Mouse (Mus musculus) embryonic facial prominence, embryonic 13.5 days (tissue): ENCODE results near the gene Cyp2j6. TPM values are rescaled to one million over a fixed set of nuclear protein-coding genes. Genes with fewer than 3 reads are reported as not detected.
"Not testable (repeated sequence)": the region's sequence is repeated elsewhere in the genome, so short reads cannot be mapped to it uniquely, and the experiment has no call there.

Source experiments
- ATAC-seq: fragments of 200-750 bp; cut with Nextera tagmentation; 2 replicates; pipeline ENCODE4 v1.8.0; 2017; ENCODE audit warnings: low read depth; ENCODE audit not compliant: insufficient number of reproducible peaks, insufficient read depth, low FRiP score, low TSS enrichment
- H3K27ac ChIP-seq: fragments of 300-500 bp; sonication (generic); 2 replicates; pipeline ENCODE4 v1.5.1; 2015; ENCODE audit warnings: moderate library complexity, mild to moderate bottlenecking, inconsistent platforms
- H3K27me3 ChIP-seq: fragments of 300-500 bp; sonication (generic); 2 replicates; pipeline ENCODE4 v1.6.1; 2015; ENCODE audit warnings: mild to moderate bottlenecking, inconsistent platforms
- H3K36me3 ChIP-seq: fragments of 300-500 bp; sonication (generic); 2 replicates; pipeline ENCODE4 v1.6.1; 2015; ENCODE audit warnings: mild to moderate bottlenecking, inconsistent platforms
- H3K4me1 ChIP-seq: fragments of 300-500 bp; sonication (generic); 2 replicates; pipeline ENCODE4 v1.6.1; 2015; ENCODE audit warnings: inconsistent platforms
- H3K4me2 ChIP-seq: fragments of 300-500 bp; sonication (generic); 2 replicates; pipeline ENCODE4 v1.6.1; 2015; ENCODE audit warnings: moderate library complexity, mild to moderate bottlenecking, inconsistent platforms
- H3K4me3 ChIP-seq: fragments of 300-500 bp; sonication (generic); 2 replicates; pipeline ENCODE4 v1.5.1; 2015; ENCODE audit warnings: mild to moderate bottlenecking, inconsistent platforms
- H3K9ac ChIP-seq: fragments of 300-500 bp; sonication (generic); 2 replicates; pipeline ENCODE4 v1.6.1; 2015; ENCODE audit warnings: mild to moderate bottlenecking, inconsistent platforms
- H3K9me3 ChIP-seq: fragments of 300-500 bp; sonication (generic); 2 replicates; pipeline ENCODE4 v1.6.1; 2016; ENCODE audit warnings: inconsistent platforms
- WGBS: fragments of 180-500 bp; shearing (Covaris S2); methylation state at CpG from one replicate; pipeline ENCODE4 v1.1.7; 2015; ENCODE audit warnings: mixed read lengths; 5-methylcytosine and 5-hydroxymethylcytosine counted together
- polyA plus RNA-seq: library from polyadenylated mRNA; unstranded; fragments of >200 nt; fragmentation: Nextera tagmentation; extraction: Ambion mirVana; gene quantifications from 2 replicates; pipeline ENCODE4 v1.2.1, GENCODE M21; 2015

Cyp2j6 gene
- polyA plus RNA-seq = 7.8 and 7.9 TPM in 2 replicates

- Histone ChIP-seq H3K27ac (peak within 1 kb of the TSS; percentile 82), H3K9me3 (no peaks in the 10 kb centered on the region), H3K9ac (peak within 1 kb of the TSS; percentile 83), H3K4me2 (peak within 1 kb of the TSS; percentile 70), H3K4me1 (no peaks in the 10 kb centered on the region), H3K27me3 (no peaks in the 10 kb centered on the region), H3K4me3 (peak within 1 kb of the TSS; percentile 67), H3K36me3 (no peaks in the 10 kb centered on the region)
- 3% methylated on average over 16 of the region's 16 CpGs for WGBS
- peak; percentile 86 for ATAC-seq
Observed at GRCm38 (mm10) chr4:96553133-96553819, at the start of gene Cyp2j6. Gene Cyp2j6, minus strand, starts transcription at chr4:96553661.

GRCm38 (mm10) chr4:96591791-96592150, 38.3 kb upstream of the Cyp2j6 start:
- Histone ChIP-seq H3K36me3 (no peaks in the 10 kb centered on the region), H3K9me3 (no peaks in the 10 kb centered on the region), H3K4me1 (peaks cover 5% of the 10 kb centered on the region), H3K27ac (peak overlapping the region; percentile 75; the same call in 1 of the 2 replicates), H3K9ac (no peak overlapping the region), H3K4me3 (peak overlapping the region; percentile 45), H3K4me2 (peak overlapping the region; percentile 69), H3K27me3 (no peaks in the 10 kb centered on the region)
- ATAC-seq = no peak; the same call in 1 of the 2 replicates
- 30% methylated on average over 4 of the region's 4 CpGs for WGBS

GRCm38 (mm10) chr4:96590911-96591790, 37.7 kb upstream of the Cyp2j6 start, which contains the start of gene Cyp2j9:
Gene Cyp2j9, minus strand, starts transcription at chr4:96591578.
- H3K27me3 ChIP-seq = no peaks in the 10 kb centered on the region
- WGBS = 5% methylated on average over 18 of the region's 18 CpGs
- no peaks in the 10 kb centered on the region for H3K36me3 ChIP-seq
- H3K4me2 ChIP-seq = peak within 1 kb of the TSS; percentile 69
- H3K4me3 ChIP-seq = peak within 1 kb of the TSS; percentile 45
- peak within 1 kb of the TSS; percentile 71 for H3K9ac ChIP-seq
- peaks cover 5% of the 10 kb centered on the region for H3K4me1 ChIP-seq
- peak; percentile 92 for ATAC-seq
- peak within 1 kb of the TSS; percentile 75 for H3K27ac ChIP-seq
- H3K9me3 ChIP-seq = no peaks in the 10 kb centered on the region

- H3K9ac ChIP-seq = no peak overlapping the region
- H3K4me2 ChIP-seq = no peak overlapping the region
- WGBS = 82% methylated on average over 1 of the region's 1 CpGs
- H3K36me3 ChIP-seq = no peaks in the 10 kb centered on the region
- no peaks in the 10 kb centered on the region for H3K4me1 ChIP-seq
- no peak overlapping the region for H3K4me3 ChIP-seq
- no peak for ATAC-seq
- H3K9me3 ChIP-seq = no peaks in the 10 kb centered on the region
- no peak overlapping the region for H3K27ac ChIP-seq
- H3K27me3 ChIP-seq = no peaks in the 10 kb centered on the region
Observed at GRCm38 (mm10) chr4:96581425-96582088, 28.1 kb upstream of the Cyp2j6 start.

- H3K27me3 ChIP-seq, H3K27ac ChIP-seq, H3K36me3 ChIP-seq, H3K9ac ChIP-seq, H3K4me1 ChIP-seq, H3K4me3 ChIP-seq, H3K4me2 ChIP-seq, ATAC-seq, H3K9me3 ChIP-seq: not testable (repeated sequence)
- WGBS = 46% methylated on average over 6 of the region's 6 CpGs
Observed at GRCm38 (mm10) chr4:96580351-96580750, 26.9 kb upstream of the Cyp2j6 start.

- no peaks in the 10 kb centered on the region for H3K36me3 ChIP-seq
- no peak for ATAC-seq
- H3K9me3 ChIP-seq = no peaks in the 10 kb centered on the region
- H3K9ac ChIP-seq = no peak overlapping the region
- H3K4me1 ChIP-seq = no peaks in the 10 kb centered on the region
- WGBS = 58% methylated on average over 3 of the region's 3 CpGs
- H3K27ac ChIP-seq = no peak overlapping the region
- H3K4me2 ChIP-seq = no peak overlapping the region
- no peak overlapping the region for H3K4me3 ChIP-seq
- H3K27me3 ChIP-seq = no peaks in the 10 kb centered on the region
Observed at GRCm38 (mm10) chr4:96569442-96569841, 16.0 kb upstream of the Cyp2j6 start.

- Histone ChIP-seq H3K4me2 (no peak overlapping the region), H3K27ac (no peak overlapping the region), H3K4me3 (no peak overlapping the region), H3K36me3 (no peaks in the 10 kb centered on the region), H3K4me1 (no peaks in the 10 kb centered on the region), H3K9me3 (no peaks in the 10 kb centered on the region), H3K27me3 (no peaks in the 10 kb centered on the region), H3K9ac (no peak overlapping the region)
- WGBS = 74% methylated on average over 1 of the region's 1 CpGs
- no peak for ATAC-seq
Observed at GRCm38 (mm10) chr4:96567988-96568387, 14.5 kb upstream of the Cyp2j6 start.

GRCm38 (mm10) chr4:96565808-96566207, 12.3 kb upstream of the Cyp2j6 start:
- no peaks in the 10 kb centered on the region for H3K36me3 ChIP-seq
- H3K9me3 ChIP-seq = no peaks in the 10 kb centered on the region
- H3K27me3 ChIP-seq = no peaks in the 10 kb centered on the region
- H3K4me1 ChIP-seq = no peaks in the 10 kb centered on the region
- H3K4me2 ChIP-seq = no peak overlapping the region
- no peak overlapping the region for H3K9ac ChIP-seq
- ATAC-seq = no peak
- H3K4me3 ChIP-seq = no peak overlapping the region
- no peak overlapping the region for H3K27ac ChIP-seq

GRCm38 (mm10) chr4:96560464-96560863, 7.0 kb upstream of the Cyp2j6 start:
- no peaks in the 10 kb centered on the region for H3K36me3 ChIP-seq
- no peak overlapping the region for H3K4me2 ChIP-seq
- WGBS = 72% methylated on average over 1 of the region's 1 CpGs
- ATAC-seq = no peak
- no peaks in the 10 kb centered on the region for H3K4me1 ChIP-seq
- H3K27me3 ChIP-seq = no peaks in the 10 kb centered on the region
- H3K9ac ChIP-seq = no peak overlapping the region
- no peak overlapping the region for H3K4me3 ChIP-seq
- H3K27ac ChIP-seq = no peak overlapping the region
- H3K9me3 ChIP-seq = no peaks in the 10 kb centered on the region

GRCm38 (mm10) chr4:96559781-96560180, 6.3 kb upstream of the Cyp2j6 start:
- H3K4me2 ChIP-seq = no peak overlapping the region
- H3K27ac ChIP-seq = no peak overlapping the region
- H3K4me1 ChIP-seq = no peaks in the 10 kb centered on the region
- no peak for ATAC-seq
- WGBS = 82% methylated on average over 1 of the region's 1 CpGs
- H3K36me3 ChIP-seq = no peaks in the 10 kb centered on the region
- H3K4me3 ChIP-seq = no peak overlapping the region
- H3K9me3 ChIP-seq = no peaks in the 10 kb centered on the region
- H3K9ac ChIP-seq = no peak overlapping the region
- no peaks in the 10 kb centered on the region for H3K27me3 ChIP-seq

- ATAC-seq = no peak
- H3K4me3 ChIP-seq = no peak overlapping the region
- no peaks in the 10 kb centered on the region for H3K4me1 ChIP-seq
- H3K9ac ChIP-seq = no peak overlapping the region
- no peaks in the 10 kb centered on the region for H3K9me3 ChIP-seq
- WGBS = 89% methylated on average over 3 of the region's 3 CpGs
- no peaks in the 10 kb centered on the region for H3K36me3 ChIP-seq
- H3K27ac ChIP-seq = no peak overlapping the region
- H3K27me3 ChIP-seq = no peaks in the 10 kb centered on the region
- H3K4me2 ChIP-seq = peak overlapping the region; percentile 16
Observed at GRCm38 (mm10) chr4:96551619-96552018, 1.8 kb downstream of the Cyp2j6 start.
